ENCODE assay signal across 8 mouse cellular contexts in the genomic region with DNA sequence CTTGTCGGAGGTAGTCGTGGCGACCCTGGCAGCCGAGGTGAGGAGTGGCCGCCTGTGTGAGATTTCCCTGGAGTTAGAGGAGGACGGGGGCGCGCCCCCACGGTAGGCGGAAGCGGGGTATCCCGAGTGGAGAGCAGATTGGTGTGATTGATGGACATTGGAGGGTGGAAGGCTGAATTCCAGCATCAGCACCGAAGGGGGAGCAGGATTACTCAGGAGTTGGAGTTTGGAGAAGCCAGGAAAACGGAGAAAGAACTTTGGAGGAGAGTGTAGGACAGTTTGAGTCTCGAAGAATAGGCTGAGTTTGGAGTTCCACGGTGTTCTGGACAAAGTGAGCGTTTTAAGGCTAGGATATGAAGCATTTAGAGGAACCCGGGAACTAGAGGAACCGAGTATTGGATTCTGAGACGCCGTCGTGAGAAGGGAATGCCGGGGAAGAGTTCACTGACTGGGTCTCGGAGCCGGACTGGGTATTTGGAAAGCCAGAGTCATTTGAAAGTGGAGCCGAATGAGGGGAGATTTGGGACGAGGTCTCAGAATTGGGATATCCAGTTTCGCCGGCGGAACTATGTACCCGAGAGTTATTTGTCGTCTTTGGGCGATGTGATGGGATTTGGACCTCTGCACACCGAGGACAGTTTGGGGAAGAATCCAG. TPM values are rescaled to one million over a fixed set of nuclear protein-coding genes. Genes with fewer than 3 reads are reported as not detected.
DNase-seq lines count a peak whose midpoint lies in the region; ATAC-seq and TF ChIP-seq lines count a peak whose summit lies in the region.

No protein-coding gene starts in this region.

- CTCF ChIA-PET in Patski (lab: Charles Lee): interaction anchor here (0.8 to 2.4 kb wide), 9 partner anchors 13 to 53 kb away, joined by 3 to 7 read pairs (median 4); a partner anchor contains a TSS

- no peaks in the 10 kb centered on the region for H3K27me3 ChIP-seq in kidney, adult 2 months (replicated peaks; ENCODE audit: control insufficient read depth, insufficient read depth, low read length)
- H3K27me3 ChIP-seq in Patski: no peaks in the 10 kb centered on the region
- no peaks in the 10 kb centered on the region for H3K27me3 ChIP-seq in hindbrain, embryonic 10.5 days (ENCODE audit: insufficient read depth, poor library complexity, severe bottlenecking)
- H3K27me3 ChIP-seq in midbrain, embryonic 11.5 days (ENCODE audit: control insufficient read depth, insufficient read depth, low read length): no peaks in the 10 kb centered on the region

- in situ Hi-C loops in Patski (cut with MboI; ENCODE audit: low pct_unique_long_range_greater_than_20kb): no loop called here

- TF ChIP-seq POLR2A in kidney, adult 2 months (IDR thresholded peaks at IDR 0.05; ENCODE audit: low read depth, low read length): no peak

- TF ChIP-seq CTCF in kidney, adult 2 months (conservative IDR thresholded peaks at IDR 0.05; ENCODE audit: insufficient read depth, insufficient read length, low read depth, low read length): no peak
- no peak for TF ChIP-seq CTCF in Patski (IDR thresholded peaks at IDR 0.05)

- H3K36me3 ChIP-seq in kidney, adult 2 months (ENCODE audit: control insufficient read depth, insufficient read depth, low read length): no peaks in the 10 kb centered on the region
- H3K36me3 ChIP-seq in hindbrain, embryonic 10.5 days: peaks cover 24% of the 10 kb centered on the region
- peaks cover 5% of the 10 kb centered on the region; the same call in 1 of the 2 replicates for H3K36me3 ChIP-seq in midbrain, embryonic 11.5 days (ENCODE audit: control insufficient read depth, insufficient read depth, low read length)

- peak overlapping the region; percentile 63 for H3K4me2 ChIP-seq in midbrain, embryonic 11.5 days

- under 1% methylated on average over 34 of the region's 34 CpGs for WGBS in kidney, adult 2 months
- under 1% methylated on average over 34 of the region's 34 CpGs for WGBS in hindbrain, embryonic 10.5 days
- 0% methylated on average over 34 of the region's 34 CpGs for WGBS in midbrain, embryonic 11.5 days

- peak overlapping the region; percentile 91 for H3K27ac ChIP-seq in kidney, adult 2 months (ENCODE audit: insufficient read depth, low read depth, low read length)
- H3K27ac ChIP-seq in hindbrain, embryonic 10.5 days: peak overlapping the region; percentile 91
- H3K27ac ChIP-seq in midbrain, embryonic 11.5 days (ENCODE audit: low read depth, low read length): peak overlapping the region; percentile 76

- H3K9me3 ChIP-seq in hindbrain, embryonic 10.5 days: no peaks in the 10 kb centered on the region
- H3K9me3 ChIP-seq in midbrain, embryonic 11.5 days (ENCODE audit: control insufficient read depth, low read length): no peaks in the 10 kb centered on the region

- ATAC-seq in Patski: peak; percentile 2
- no peak for ATAC-seq in midbrain, embryonic 11.5 days (ENCODE audit: low FRiP score)

- peak overlapping the region; percentile 93 for H3K4me3 ChIP-seq in kidney, adult 2 months (ENCODE audit: insufficient read depth, low read depth, low read length)
- peak overlapping the region; percentile 80 for H3K4me3 ChIP-seq in hindbrain, embryonic 10.5 days
- H3K4me3 ChIP-seq in midbrain, embryonic 11.5 days (ENCODE audit: low read depth, low read length): peak overlapping the region; percentile 55

- peak overlapping the region; percentile 60 for H3K9ac ChIP-seq in midbrain, embryonic 11.5 days (ENCODE audit: low read length)

- H3K4me1 ChIP-seq in kidney, adult 2 months (ENCODE audit: control insufficient read depth, insufficient read depth, low read length): peaks cover 21% of the 10 kb centered on the region; the same call in 1 of the 2 replicates
- H3K4me1 ChIP-seq in hindbrain, embryonic 10.5 days (replicated peaks): peaks cover 13% of the 10 kb centered on the region
- H3K4me1 ChIP-seq in midbrain, embryonic 11.5 days (ENCODE audit: control insufficient read depth, insufficient read depth, low read length): peaks cover 6% of the 10 kb centered on the region; the same call in 1 of the 2 replicates

- POLR2A ChIA-PET in Patski (lab: Charles Lee): interaction anchor here (0.8 to 1.5 kb wide), 2 partner anchors 17 to 34 kb away, joined by 3 to 5 read pairs; no protein-coding TSS in a partner anchor

- no peak for DNase-seq in kidney, adult 2 months
- DNase-seq in kidney, adult 8-10 months: no peak
- DNase-seq in Patski (ENCODE audit: low read depth, low spot score): peak; percentile 17
- no peak for DNase-seq in hindbrain, embryonic 10.5 days (ENCODE audit: low spot score)
- peak; percentile 97 for DNase-seq in midbrain, embryonic 11.5 days (ENCODE audit: low spot score, missing footprints)
- no peak for DNase-seq in spleen, postnatal 14 days (ENCODE audit: low spot score in 2 of 2)
- no peak for DNase-seq in thymus, postnatal 36 days
- DNase-seq in urinary bladder, postnatal 25 days (ENCODE audit: low spot score): no peak

RNA-seq across cellular contexts. Expression of a gene that starts 0.4 kb away (rescaled TPM):
- polyA plus RNA-seq in kidney, adult 2 months (2012; rRNA removed): 9.0 and 12.8 TPM in 2 replicates
- polyA plus RNA-seq in Patski (2021): 9.1 TPM
- 23.0 and 24.2 TPM in 2 replicates for polyA plus RNA-seq in hindbrain, embryonic 10.5 days (2016; fragmentation: Nextera tagmentation; extraction: Ambion mirVana)
- polyA plus RNA-seq in midbrain, embryonic 11.5 days (2014; fragmentation: Nextera tagmentation; extraction: Ambion mirVana): 20.3 and 22.0 TPM in 2 replicates

RNA-seq across cellular contexts. Expression of a gene that starts 12.7 kb away (rescaled TPM):
- polyA plus RNA-seq in kidney, adult 2 months (2012; rRNA removed): 19.4 and 23.7 TPM in 2 replicates
- 27.6 TPM for polyA plus RNA-seq in Patski (2021)
- 21.5 and 23.6 TPM in 2 replicates for polyA plus RNA-seq in hindbrain, embryonic 10.5 days (2016; fragmentation: Nextera tagmentation; extraction: Ambion mirVana)
- polyA plus RNA-seq in midbrain, embryonic 11.5 days (2014; fragmentation: Nextera tagmentation; extraction: Ambion mirVana): 13.4 and 15.5 TPM in 2 replicates

RNA-seq across cellular contexts. Expression of a gene that starts 25.2 kb away (rescaled TPM):
- 1.2 and 1.5 TPM in 2 replicates for polyA plus RNA-seq in kidney, adult 2 months (2012; rRNA removed)
- polyA plus RNA-seq in Patski (2021): 4.4 TPM
- polyA plus RNA-seq in hindbrain, embryonic 10.5 days (2016; fragmentation: Nextera tagmentation; extraction: Ambion mirVana): 2.5 and 3.4 TPM in 2 replicates
- 0.77 and 0.85 TPM in 2 replicates for polyA plus RNA-seq in midbrain, embryonic 11.5 days (2014; fragmentation: Nextera tagmentation; extraction: Ambion mirVana)

RNA-seq across cellular contexts. Expression of a gene that starts 26.2 kb away (rescaled TPM):
- polyA plus RNA-seq in kidney, adult 2 months (2012; rRNA removed): 47.1 and 47.8 TPM in 2 replicates
- 20.3 TPM for polyA plus RNA-seq in Patski (2021)
- 40.6 and 41.8 TPM in 2 replicates for polyA plus RNA-seq in hindbrain, embryonic 10.5 days (2016; fragmentation: Nextera tagmentation; extraction: Ambion mirVana)
- 33.1 and 39.5 TPM in 2 replicates for polyA plus RNA-seq in midbrain, embryonic 11.5 days (2014; fragmentation: Nextera tagmentation; extraction: Ambion mirVana)

RNA-seq across cellular contexts. Expression of a gene that starts 26.5 kb away (rescaled TPM):
- 0.09 and 0.12 TPM in 2 replicates for polyA plus RNA-seq in kidney, adult 2 months (2012; rRNA removed)
- polyA plus RNA-seq in Patski (2021): 0.13 TPM
- polyA plus RNA-seq in hindbrain, embryonic 10.5 days (2016; fragmentation: Nextera tagmentation; extraction: Ambion mirVana): 0.33 and 0.34 TPM in 2 replicates
- polyA plus RNA-seq in midbrain, embryonic 11.5 days (2014; fragmentation: Nextera tagmentation; extraction: Ambion mirVana): 0.08 and 0.31 TPM in 2 replicates

Comparison
In these comparisons a context has a peak if more than half of its experiments do, and no peak if none do; other contexts are left out.
1. DNase-seq: peak in Patski (single experiment) and midbrain, embryonic 11.5 days (single experiment); none in kidney, adult 2 months (single experiment), kidney, adult 8-10 months (0 of 2), hindbrain, embryonic 10.5 days (single experiment), spleen, postnatal 14 days (0 of 2), thymus, postnatal 36 days (0 of 2) and urinary bladder, postnatal 25 days (single experiment).
2. Peak in every context shown above with its lines, with median percentiles within 50 percentile points of each other: H3K27ac ChIP-seq and H3K4me3 ChIP-seq.